Mouse (Mus musculus) thymus, adult 18-20 months (tissue): ENCODE results near the gene Tmsb10.

Source experiments
- DNase-seq, 2 experiments: peaks; one replicate each; pipeline ENCODE4 v3.0.0; 2022; ENCODE audit warnings: mixed read lengths in 2 of 2

Gene Tmsb10

GRCm38 (mm10) chr6:72955517-72956198, 2.9 kb downstream of the Tmsb10 start:
- DNase-seq: no peak

GRCm38 (mm10) chr6:72954786-72955185, 3.8 kb downstream of the Tmsb10 start:
- peak in 1 of 2 experiments; percentile 60 for DNase-seq

- no peak for DNase-seq
Observed at GRCm38 (mm10) chr6:72952967-72953366, 5.6 kb downstream of the Tmsb10 start.

GRCm38 (mm10) chr6:72952221-72952620, 6.3 kb downstream of the Tmsb10 start:
- no peak for DNase-seq

- no peak for DNase-seq
Observed at GRCm38 (mm10) chr6:72949161-72949756, 9.3 kb downstream of the Tmsb10 start.

- no peak for DNase-seq
Observed at GRCm38 (mm10) chr6:72948392-72948791, 10.2 kb downstream of the Tmsb10 start.

GRCm38 (mm10) chr6:72947960-72948359, 10.6 kb downstream of the Tmsb10 start:
- no peak for DNase-seq

- DNase-seq: peak in 1 of 2 experiments; percentile 31
Observed at GRCm38 (mm10) chr6:72940493-72940892, 18.1 kb downstream of the Tmsb10 start.

GRCm38 (mm10) chr6:72937859-72938258, 20.7 kb downstream of the Tmsb10 start:
- no peak for DNase-seq

- no peak for DNase-seq
Observed at GRCm38 (mm10) chr6:72937430-72937829, 21.1 kb downstream of the Tmsb10 start.

- DNase-seq: no peak
Observed at GRCm38 (mm10) chr6:72932955-72933354, 25.6 kb downstream of the Tmsb10 start.

- DNase-seq: no peak
Observed at GRCm38 (mm10) chr6:72931533-72931932, 27.0 kb downstream of the Tmsb10 start.

GRCm38 (mm10) chr6:72929795-72930398, 28.7 kb downstream of the Tmsb10 start:
- no peak for DNase-seq

- no peak for DNase-seq
Observed at GRCm38 (mm10) chr6:72926755-72927482, 31.6 kb downstream of the Tmsb10 start.

- DNase-seq: no peak
Observed at GRCm38 (mm10) chr6:72926031-72926430, 32.5 kb downstream of the Tmsb10 start.

- DNase-seq: no peak
Observed at GRCm38 (mm10) chr6:72923381-72923780, 35.2 kb downstream of the Tmsb10 start.

- no peak for DNase-seq
Observed at GRCm38 (mm10) chr6:72921081-72921480, 37.5 kb downstream of the Tmsb10 start.

GRCm38 (mm10) chr6:72918510-72919033, 40.0 kb downstream of the Tmsb10 start:
- DNase-seq: no peak

GRCm38 (mm10) chr6:72916330-72916729, 42.2 kb downstream of the Tmsb10 start:
- DNase-seq: no peak

GRCm38 (mm10) chr6:72914087-72914749, 44.3 kb downstream of the Tmsb10 start:
- no peak for DNase-seq

- no peak for DNase-seq
Observed at GRCm38 (mm10) chr6:72911261-72911660, 47.3 kb downstream of the Tmsb10 start.
